Comparison of ENCODE assay signal across 8 mouse cellular contexts in the genomic region with DNA sequence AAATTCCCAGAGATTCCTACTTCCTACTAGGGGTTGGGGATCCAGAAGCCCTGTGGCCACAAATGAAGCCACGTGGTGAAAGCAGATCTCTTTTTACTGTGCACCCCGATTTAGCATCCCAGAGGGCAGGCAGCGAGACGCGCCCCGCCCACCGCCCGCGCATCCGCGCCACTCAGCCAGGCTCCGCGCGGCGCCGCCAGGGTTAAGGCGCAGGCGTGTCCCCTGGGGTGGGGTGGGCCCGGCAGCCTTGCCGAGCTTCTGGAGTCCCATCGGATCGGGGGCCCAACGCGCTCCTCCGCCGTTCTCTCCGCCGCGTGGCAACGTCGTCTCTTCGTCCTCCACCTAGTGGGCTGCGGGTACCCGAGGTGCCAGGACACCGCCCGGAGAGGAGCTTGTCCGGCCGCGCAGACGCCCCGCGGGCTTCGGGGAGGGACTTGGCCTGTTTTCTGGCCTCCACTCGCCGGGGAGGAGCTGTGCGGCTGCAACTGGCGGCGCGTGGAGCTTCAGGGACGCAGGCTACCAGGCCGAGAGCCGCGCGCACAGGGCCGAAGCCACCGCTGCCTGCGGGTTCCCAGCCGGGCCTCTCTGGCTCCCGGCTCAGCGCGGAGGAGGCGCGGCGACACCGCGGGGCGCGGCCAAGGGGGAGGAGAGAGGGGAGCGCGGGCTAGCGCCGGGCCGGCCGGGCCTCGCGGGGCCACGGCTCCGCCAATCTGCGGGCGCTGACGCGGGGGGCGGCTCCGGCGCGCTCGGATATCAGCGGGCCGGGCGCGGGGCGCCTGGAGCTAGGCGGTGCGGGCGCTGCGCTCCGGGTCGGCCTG. TPM values are rescaled to one million over a fixed set of nuclear protein-coding genes. Genes with fewer than 3 reads are reported as not detected.
A peak's percentile ranks its signal among the peaks of the same experiment; 100 is the strongest.
DNase-seq lines count a peak whose midpoint lies in the region; ATAC-seq and TF ChIP-seq lines count a peak whose summit lies in the region.

A gene (plus strand): TSS at position 212 of the 818 bp plus-strand sequence.

- H3K4me2 ChIP-seq in forebrain, embryonic 13.5 days: peak within 1 kb of the TSS; percentile 88
- peak within 1 kb of the TSS; percentile 91 for H3K4me2 ChIP-seq in heart, embryonic 15.5 days
- H3K4me2 ChIP-seq in liver, embryonic 11.5 days: peak within 1 kb of the TSS; percentile 74

- ATAC-seq in forebrain, embryonic 13.5 days: peak; percentile 82
- ATAC-seq in heart, embryonic 15.5 days (replicated peaks; ENCODE audit: insufficient number of reproducible peaks, insufficient read depth, low FRiP score, low read depth): peak; percentile 86
- peak; percentile 73 for ATAC-seq in liver, embryonic 11.5 days (replicated peaks; ENCODE audit: low FRiP score)

- WGBS in forebrain, embryonic 13.5 days: under 1% methylated on average over 82 of the region's 98 CpGs
- under 1% methylated on average over 86 of the region's 98 CpGs for WGBS in heart, embryonic 15.5 days
- under 1% methylated on average over 80 of the region's 98 CpGs for whole genome bisulfite sequencing in liver, embryonic 11.5 days

- no peaks in the 10 kb centered on the region for H3K9me3 ChIP-seq in E14TG2a.4 (ENCODE audit: low read length)
- H3K9me3 ChIP-seq in forebrain, embryonic 13.5 days (replicated peaks): no peaks in the 10 kb centered on the region
- H3K9me3 ChIP-seq in heart, embryonic 15.5 days (replicated peaks): no peaks in the 10 kb centered on the region
- no peaks in the 10 kb centered on the region for H3K9me3 ChIP-seq in liver, embryonic 11.5 days (ENCODE audit: control insufficient read depth, low read length)

- peak within 1 kb of the TSS; percentile 97 for H3K27ac ChIP-seq in forebrain, embryonic 13.5 days
- peak within 1 kb of the TSS; percentile 87 for H3K27ac ChIP-seq in heart, embryonic 15.5 days
- H3K27ac ChIP-seq in liver, embryonic 11.5 days (ENCODE audit: low read depth, low read length): peak within 1 kb of the TSS; percentile 48; the same call in 1 of the 2 replicates
- H3K27ac ChIP-seq in testis, adult 2 months (ENCODE audit: control insufficient read depth, insufficient read depth, low read depth, low read length): no peak within 1 kb of the TSS; the same call in 1 of the 2 replicates

- no peak for TF ChIP-seq POLR2A in testis, adult 2 months (IDR thresholded peaks at IDR 0.05; ENCODE audit: control insufficient read depth, low read depth, low read length)

- peaks cover 9% of the 10 kb centered on the region; the same call in 1 of the 2 replicates for H3K36me3 ChIP-seq in E14TG2a.4 (ENCODE audit: insufficient read depth, low read length)
- H3K36me3 ChIP-seq in forebrain, embryonic 13.5 days (ENCODE audit: poor library complexity, severe bottlenecking): peaks cover 21% of the 10 kb centered on the region
- 0 out of 2 replicates have a peak, but pooled peaks cover under 1% of the 10 kb centered on the region for H3K36me3 ChIP-seq in heart, embryonic 15.5 days
- H3K36me3 ChIP-seq in liver, embryonic 11.5 days (ENCODE audit: control insufficient read depth, insufficient read depth, low read length): no peaks in the 10 kb centered on the region
- no peaks in the 10 kb centered on the region for H3K36me3 ChIP-seq in testis, adult 2 months (ENCODE audit: control insufficient read depth, insufficient read depth, low read length)

- H3K27me3 ChIP-seq in E14TG2a.4 (ENCODE audit: insufficient read depth, low read length): peaks cover 87% of the 10 kb centered on the region
- H3K27me3 ChIP-seq in forebrain, embryonic 13.5 days: 0 out of 2 replicates have a peak, but pooled peaks cover 8% of the 10 kb centered on the region
- peaks cover 40% of the 10 kb centered on the region for H3K27me3 ChIP-seq in heart, embryonic 15.5 days
- H3K27me3 ChIP-seq in liver, embryonic 11.5 days (replicated peaks; ENCODE audit: control insufficient read depth, insufficient read depth, low read length): peaks cover 58% of the 10 kb centered on the region
- H3K27me3 ChIP-seq in testis, adult 2 months (ENCODE audit: control insufficient read depth, insufficient read depth, low read length): no peaks in the 10 kb centered on the region; the same call in 1 of the 2 replicates

- H3K4me3 ChIP-seq in E14TG2a.4 (replicated peaks; ENCODE audit: low read length): peak within 1 kb of the TSS; percentile 88
- H3K4me3 ChIP-seq in forebrain, embryonic 13.5 days: peak within 1 kb of the TSS; percentile 74
- peak within 1 kb of the TSS; percentile 64 for H3K4me3 ChIP-seq in heart, embryonic 15.5 days
- H3K4me3 ChIP-seq in liver, embryonic 11.5 days (ENCODE audit: low read depth, low read length): peak within 1 kb of the TSS; percentile 59
- peak within 1 kb of the TSS; percentile 81 for H3K4me3 ChIP-seq in testis, adult 2 months (ENCODE audit: control insufficient read depth, low read depth, low read length)

- TF ChIP-seq CTCF in E14TG2a.4 (conservative IDR thresholded peaks at IDR 0.05; ENCODE audit: low read length): no peak
- no peak for TF ChIP-seq CTCF in testis, adult 2 months (IDR thresholded peaks at IDR 0.05; ENCODE audit: control insufficient read depth, insufficient read depth, insufficient replicate concordance, low read depth, low read length)

- H3K4me1 ChIP-seq in E14TG2a.4 (replicated peaks; ENCODE audit: low read depth, low read length): peaks cover 31% of the 10 kb centered on the region
- peaks cover 57% of the 10 kb centered on the region for H3K4me1 ChIP-seq in forebrain, embryonic 13.5 days
- H3K4me1 ChIP-seq in heart, embryonic 15.5 days (replicated peaks): peaks cover 34% of the 10 kb centered on the region
- H3K4me1 ChIP-seq in liver, embryonic 11.5 days (replicated peaks; ENCODE audit: control insufficient read depth, insufficient read depth, low read length): peaks cover 3% of the 10 kb centered on the region; the same call in 1 of the 2 replicates
- H3K4me1 ChIP-seq in testis, adult 2 months (ENCODE audit: control insufficient read depth, insufficient read depth, low read length): peaks cover 22% of the 10 kb centered on the region

- H3K9ac ChIP-seq in forebrain, embryonic 13.5 days: peak within 1 kb of the TSS; percentile 90
- H3K9ac ChIP-seq in heart, embryonic 15.5 days: peak within 1 kb of the TSS; percentile 71
- H3K9ac ChIP-seq in liver, embryonic 11.5 days (ENCODE audit: low read depth, low read length): peak within 1 kb of the TSS; percentile 64

- peak; percentile 31 for DNase-seq in c-Kit-positive CD71-negative TER-119-negative erythroid progenitor cells, embryonic 14.5 days (ENCODE audit: low read depth)
- peak; percentile 92 for DNase-seq in kidney, postnatal 14 days
- peak; percentile 72 for DNase-seq in liver, embryonic 11.5 days (ENCODE audit: low spot score)
- DNase-seq in monocyte, adult 2 months (ENCODE audit: low read depth in 1 of 2, low spot score in 2 of 2): peak; percentile 23 to 62

RNA-seq across cellular contexts. Expression of the gene that starts here (rescaled TPM):
- 22.6 and 22.8 TPM in 2 replicates for polyA plus RNA-seq in forebrain, embryonic 13.5 days (2015; fragmentation: Nextera tagmentation; extraction: Ambion mirVana)
- polyA plus RNA-seq in heart, embryonic 15.5 days (2015; fragmentation: Nextera tagmentation; extraction: Ambion mirVana): 6.1 and 9.8 TPM in 2 replicates
- polyA plus RNA-seq in liver, embryonic 11.5 days (2014; fragmentation: Nextera tagmentation; extraction: Ambion mirVana): 10.3 and 11.1 TPM in 2 replicates
- polyA plus RNA-seq in testis, adult 2 months (2012; rRNA removed): 1.4 and 1.6 TPM in 2 replicates

Comparison
In these comparisons a context has a peak if more than half of its experiments do, and no peak if none do; other contexts are left out.
1. DNase-seq: peak in every context shown above with its lines; median percentile 92 in kidney, postnatal 14 days; 72 in liver, embryonic 11.5 days; 42 in monocyte, adult 2 months; 31 in c-Kit-positive CD71-negative TER-119-negative erythroid progenitor cells, embryonic 14.5 days.